Mouse (Mus musculus) retina, adult 2 months (tissue): Measurements from ENCODE around the gene Snrnp25.
"Not testable (repeated sequence)": the region's sequence is repeated elsewhere in the genome, so short reads cannot be mapped to it uniquely, and the experiment has no call there.

ENCODE experiments used
- DNase-seq: peaks from one replicate; pipeline ENCODE4 v3.0.0-alpha.2; 2012; ENCODE audit warnings: low read depth, low spot score

Snrnp25 gene

DNA sequence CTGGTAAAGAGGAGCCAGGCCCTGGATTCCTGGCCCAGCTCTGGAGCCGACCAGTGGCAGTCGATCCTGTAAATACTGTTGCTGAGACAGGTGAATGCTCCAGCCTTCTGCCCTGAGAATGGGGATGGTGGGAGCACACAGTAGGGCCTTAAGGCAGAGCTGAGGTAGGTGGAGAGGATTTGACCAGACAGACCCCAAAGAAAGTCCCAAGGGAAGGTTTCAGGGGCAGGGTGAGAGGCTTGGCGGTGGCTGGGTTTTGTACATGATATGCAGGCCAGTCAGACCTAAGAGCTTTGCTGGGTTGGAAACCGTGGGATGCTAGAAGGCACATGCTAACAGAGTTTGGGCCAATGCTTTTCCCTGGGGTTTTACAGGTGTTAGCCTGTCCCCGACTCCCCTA, 10.6 kb upstream of the Snrnp25 start:
- DNase-seq: no peak

DNA sequence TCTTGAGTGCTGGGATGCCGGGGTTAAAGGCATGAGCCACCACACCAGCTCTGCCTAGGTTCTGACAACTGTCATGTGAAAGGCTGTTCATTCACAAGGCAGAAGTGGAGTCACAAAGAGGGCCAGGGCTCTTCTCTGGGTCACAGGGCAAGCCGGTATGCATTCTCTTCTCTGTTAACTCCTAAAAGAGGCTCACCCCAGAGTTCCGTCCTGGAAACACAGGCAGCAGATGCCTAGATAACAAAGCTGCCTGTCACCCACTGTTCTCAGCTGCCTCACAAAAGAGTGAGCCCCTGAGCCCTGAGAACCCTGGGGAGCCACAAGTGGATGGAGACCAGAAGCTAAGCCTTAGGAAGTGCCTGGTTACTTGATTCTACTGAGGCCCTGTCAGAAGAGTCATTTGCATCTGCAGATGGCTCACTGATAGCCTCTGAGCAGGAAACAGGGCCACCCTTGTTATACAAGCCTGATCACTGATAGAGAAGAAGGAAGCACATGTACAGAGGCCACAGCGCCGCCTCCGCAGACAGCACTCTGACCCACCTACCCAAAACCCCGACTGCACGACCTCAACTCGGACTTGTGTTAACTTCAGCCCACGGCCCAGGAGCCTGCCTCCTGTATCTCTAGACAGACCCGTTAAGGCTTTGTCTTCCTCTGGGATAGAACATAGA, 9.2 kb upstream of the Snrnp25 start:
- DNase-seq: no peak

DNA sequence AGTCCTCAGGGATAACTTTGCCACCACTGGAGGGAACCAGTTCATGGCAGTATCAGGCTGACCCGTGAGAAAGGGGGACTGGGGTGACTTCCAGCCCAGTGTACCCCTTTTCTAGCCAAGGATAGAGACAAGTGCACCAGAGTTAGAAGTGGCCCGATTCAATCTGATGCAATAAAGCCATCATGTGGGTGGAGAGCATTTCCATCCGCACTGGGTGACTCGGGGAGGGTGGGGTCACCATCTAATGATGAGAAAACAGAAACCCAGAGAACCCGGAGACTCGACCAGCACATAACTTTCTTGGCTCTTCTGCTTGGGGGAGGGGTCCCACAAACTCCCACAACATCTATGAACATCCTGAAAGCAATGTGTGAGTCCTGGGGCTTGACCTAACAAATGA, 8.5 kb upstream of the Snrnp25 start:
- DNase-seq: no peak

DNA sequence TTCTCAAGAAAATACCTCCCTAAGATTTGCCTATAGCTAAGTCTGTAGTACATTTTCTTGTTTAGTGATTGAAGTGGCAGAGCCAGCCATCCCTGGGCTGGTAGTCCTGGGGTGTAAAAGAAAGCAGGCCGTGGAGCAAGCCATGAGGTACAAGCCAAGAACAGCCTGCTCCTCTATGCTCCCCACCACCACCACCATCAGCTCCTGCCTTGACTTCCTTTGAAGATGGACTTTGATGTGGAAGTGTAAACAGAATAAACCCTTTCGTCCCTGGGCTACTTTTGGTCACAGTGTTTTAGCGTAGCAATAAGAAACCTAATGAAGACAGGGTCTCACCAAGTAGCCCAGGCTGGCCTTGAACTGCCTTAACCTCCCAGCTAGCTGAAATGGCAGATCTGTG, 7.4 kb upstream of the Snrnp25 start:
- DNase-seq: no peak

DNA sequence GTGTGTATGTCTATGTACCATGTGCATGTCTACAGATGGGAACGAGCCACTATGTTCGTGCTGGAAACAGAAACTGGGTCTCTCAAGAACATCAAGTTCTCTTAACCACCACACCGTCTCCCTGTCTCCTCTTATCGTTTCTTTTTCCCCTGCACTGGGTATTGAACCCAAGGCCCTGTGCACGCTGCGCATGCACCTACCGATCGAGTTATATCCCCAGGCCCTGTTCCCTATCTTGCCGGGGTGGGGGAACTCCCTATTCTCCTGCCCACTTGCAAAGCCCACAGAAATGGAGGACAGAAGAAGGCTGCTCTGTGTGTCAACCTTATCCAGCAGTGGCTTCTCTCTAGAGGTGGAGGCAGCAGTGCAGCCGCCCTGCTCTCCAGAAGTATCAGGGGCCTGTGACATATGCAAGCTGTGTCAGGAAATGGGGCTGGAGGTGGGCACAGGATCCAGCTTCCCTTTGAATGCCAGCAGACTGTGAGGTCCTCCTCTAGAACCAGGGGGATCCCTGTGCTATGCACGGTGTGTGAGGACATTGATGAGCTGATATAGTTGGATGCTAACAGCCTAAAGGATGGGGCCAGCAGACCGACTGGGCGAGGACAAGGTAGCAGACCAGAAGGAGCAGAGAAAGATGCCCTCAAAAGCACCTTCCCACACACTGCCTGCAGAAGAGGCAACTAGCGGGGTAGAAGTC, 6.8 kb upstream of the Snrnp25 start:
- no peak for DNase-seq

DNA sequence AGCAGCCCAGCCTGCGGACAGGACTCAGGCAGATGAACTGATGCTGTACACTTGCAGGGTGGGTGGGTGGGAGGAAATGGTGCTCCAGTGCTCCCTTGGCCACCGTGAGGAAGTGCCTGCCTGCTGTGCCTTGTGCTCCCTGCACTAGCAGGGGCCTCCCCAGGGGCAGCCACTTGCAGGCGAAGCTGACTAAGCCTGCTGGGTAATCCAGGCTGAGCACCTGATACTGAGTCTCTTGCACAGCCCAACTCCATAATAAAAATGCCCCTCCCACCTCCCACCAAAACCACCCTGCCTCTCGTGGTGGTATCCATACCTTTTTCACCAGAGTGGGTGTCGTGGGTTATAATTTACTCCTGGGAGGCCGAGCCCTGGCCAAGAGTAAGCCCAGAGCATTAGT, 6.0 kb upstream of the Snrnp25 start:
- DNase-seq: no peak

DNA sequence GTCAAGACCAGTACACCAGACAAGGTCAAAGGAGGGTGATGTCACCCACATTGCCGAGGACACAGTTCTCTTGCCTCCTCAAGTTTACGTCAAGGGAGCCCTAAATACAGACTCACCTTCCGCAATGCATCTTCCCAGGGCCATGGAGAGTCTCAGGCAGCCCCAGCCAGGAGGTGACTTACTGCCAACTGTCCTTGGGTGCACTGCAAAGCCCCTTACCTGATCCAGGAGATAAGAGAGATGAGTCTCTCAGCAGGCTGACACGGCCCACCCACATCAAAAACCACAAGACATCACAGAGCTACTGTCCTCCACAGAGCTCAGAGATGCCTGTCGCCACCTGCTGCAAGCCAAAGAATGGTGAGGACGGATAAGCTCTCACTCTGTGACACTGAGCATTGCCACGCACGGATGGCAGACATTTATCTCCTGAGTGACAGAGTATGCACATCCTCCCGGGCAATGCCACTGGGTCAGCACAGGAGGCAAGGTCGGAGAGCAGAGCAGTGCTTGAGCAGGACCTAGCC, 5.1 kb upstream of the Snrnp25 start, which contains the start of gene Il9r:
Il9r (minus strand) TSS at position 205 of the 527 bp plus-strand sequence.
- no peak for DNase-seq

DNA sequence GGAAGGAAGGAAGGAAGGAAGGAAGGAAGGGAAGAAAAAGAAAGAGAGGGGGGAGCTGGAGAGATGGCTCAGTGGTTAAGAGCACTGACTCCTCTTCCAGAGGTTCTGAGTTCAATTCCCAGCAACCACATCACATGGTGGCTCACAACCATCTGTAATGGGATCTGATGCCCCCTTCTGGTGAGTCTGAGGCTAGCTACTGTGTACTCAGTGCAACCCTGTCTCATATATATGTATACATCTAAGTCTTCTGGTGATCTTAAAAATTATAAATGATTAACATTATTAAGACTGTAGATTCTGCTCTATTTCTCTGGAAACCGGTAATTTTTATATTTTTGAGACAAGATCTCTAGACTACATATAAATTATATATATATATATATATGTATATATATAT, 4.2 kb upstream of the Snrnp25 start:
- not testable (repeated sequence) for DNase-seq

DNA sequence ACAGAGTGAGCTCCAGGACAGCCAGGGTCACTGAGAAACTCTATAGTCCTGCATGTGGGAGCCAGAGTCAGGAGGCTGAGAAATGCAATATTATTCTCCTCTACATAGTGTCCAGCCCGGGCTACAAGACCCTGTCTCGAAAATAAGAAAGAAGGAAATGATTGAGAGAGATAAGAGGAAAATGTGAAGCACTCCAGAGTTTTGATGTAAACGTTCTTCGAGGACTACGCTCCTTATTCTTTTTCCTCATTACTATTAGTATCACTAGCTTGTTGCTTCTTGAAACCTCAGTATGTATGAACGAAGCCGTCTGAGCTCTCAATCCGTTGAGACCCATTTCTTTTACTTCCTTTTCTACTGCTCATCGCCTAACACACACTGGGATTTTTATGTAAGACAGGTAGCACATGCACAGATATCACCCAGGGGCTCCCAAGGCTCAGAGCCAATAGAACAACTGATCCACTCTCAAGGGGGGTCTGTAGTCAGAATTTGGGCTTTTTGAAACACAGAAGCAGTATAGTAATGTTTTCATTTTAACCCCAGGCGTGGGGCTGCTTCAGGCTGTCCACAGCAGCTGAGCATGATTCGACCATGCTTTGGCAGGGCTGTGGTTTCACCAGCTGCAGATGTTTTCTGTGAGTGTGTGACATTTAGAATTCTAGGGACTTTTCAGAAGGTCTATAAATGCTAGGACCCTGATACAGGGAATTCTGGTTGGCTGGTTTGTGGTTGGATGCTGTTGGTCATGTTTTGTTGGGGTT, 3.1 kb upstream of the Snrnp25 start:
- DNase-seq: no peak

DNA sequence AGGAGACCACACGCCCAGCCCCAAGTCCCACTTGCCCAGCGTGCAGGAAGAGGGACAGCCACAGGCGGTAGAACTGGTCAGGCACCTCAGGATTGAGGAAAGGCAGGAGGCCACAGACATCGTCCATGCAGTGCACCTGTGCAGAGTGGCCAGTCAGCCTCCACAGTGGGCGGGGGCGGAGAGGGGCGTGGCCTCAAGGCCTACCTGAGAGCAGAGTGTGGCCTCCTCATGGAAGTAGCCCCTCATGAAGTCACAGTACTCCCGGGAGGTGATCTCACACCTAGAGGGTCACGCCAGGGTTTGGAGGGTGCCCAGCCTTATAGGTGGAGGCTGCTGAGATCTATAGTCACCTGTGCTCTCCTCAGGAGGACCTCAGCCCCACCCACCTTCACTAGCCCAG, 5.4 kb downstream of the Snrnp25 start:
- DNase-seq: no peak

DNA sequence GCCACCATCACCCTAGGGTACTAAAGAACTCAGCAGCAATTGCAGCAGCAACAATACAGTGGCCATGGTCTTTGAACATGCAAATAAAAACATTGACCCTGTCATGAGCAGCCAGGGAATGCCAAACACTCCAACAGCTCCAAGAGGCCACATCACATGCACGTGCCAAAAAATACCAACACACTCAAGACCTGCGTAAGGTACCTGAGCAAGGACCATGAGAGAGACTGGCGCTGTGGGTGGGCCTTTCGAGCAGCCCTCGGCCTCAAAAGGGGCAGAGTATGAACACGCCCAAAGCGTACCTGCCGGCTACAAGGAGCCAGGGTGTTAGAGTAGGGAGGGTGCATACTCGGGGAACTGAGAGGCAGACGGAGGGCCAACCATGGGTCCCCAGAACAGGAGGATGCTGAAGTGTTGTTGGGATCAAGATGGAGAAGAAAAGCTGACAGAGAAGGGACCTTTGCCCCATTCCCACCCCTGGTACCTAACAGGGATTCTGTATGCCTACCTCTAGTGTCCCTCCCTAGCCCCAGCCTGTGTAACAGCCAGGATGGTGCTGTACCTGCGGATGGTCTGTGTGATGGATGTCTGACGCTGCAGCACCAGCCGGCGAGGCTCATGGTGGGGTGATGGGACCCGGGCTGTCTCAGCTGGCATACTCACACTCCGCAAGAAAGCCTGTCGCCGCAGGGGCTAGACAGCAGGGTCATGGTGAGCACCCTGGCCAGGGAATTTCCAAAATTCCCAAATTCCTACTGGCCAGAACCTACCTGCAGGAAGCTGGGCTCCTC, 10.4 kb downstream of the Snrnp25 start:
- DNase-seq: no peak

DNA sequence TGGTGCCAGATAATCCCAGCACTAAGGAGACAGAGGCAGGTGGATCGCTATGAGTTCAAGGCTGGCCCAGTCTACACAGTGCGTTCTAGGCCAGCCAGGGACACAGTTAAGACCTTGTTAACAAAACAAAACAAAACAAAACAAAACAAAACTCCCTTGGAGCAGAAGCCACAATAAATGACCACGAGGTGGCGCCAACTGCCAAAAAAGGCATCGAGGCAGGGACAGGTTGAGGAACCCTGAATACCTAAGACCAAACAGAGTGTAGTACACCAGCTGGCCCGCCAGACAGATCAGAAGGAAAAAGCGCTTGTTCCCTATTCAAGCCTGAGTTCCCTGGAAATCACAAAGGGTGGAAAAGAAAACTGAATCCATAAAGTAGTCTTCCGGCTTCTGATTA, 11.6 kb downstream of the Snrnp25 start:
- peak; percentile 53 for DNase-seq

DNA sequence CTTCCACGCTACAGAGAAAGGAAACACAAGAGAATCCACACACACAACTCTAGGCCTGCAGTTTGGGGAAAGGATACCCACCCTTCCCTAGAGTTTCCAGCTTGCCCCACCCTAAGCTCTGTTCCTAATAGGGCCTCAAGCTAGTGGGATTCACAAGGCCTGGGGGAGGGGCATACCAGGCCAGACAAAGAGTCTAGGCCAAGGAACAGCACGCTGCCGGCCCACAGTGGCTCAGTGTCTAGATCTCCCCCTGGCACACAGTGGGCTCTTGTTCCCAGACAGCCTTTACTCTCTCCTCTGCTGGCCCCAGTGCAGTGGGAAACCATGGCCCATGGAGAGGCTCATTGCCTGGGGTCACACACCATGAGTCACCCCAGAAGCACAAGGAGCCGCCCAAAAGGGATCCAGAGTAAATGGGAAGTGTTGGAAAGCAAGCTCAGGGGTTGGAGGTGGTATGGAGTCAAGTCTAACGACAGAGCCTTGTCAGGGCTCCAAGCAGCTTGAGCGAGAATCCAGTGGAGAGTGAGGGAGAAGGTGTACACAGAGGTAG, 13.4 kb downstream of the Snrnp25 start:
- no peak for DNase-seq

DNA sequence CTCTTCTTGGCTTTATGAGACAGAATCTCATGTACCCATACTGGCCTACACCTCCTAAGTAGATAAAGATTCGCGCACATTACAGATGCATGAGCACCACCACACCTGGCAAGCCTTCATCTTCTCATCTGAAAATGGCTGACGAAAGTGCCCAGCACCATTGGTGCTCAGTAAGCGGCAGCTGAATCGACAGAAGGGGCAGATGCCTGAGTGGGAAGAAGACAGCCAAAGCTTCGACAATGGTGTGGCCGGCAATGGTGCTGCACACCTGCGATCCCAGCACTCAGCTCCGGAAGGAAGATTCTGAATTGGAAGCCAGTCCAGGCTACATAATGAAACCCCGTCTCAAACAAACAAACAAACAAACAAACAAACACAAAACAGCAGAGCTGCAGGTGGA, 14.1 kb downstream of the Snrnp25 start:
- DNase-seq: no peak

DNA sequence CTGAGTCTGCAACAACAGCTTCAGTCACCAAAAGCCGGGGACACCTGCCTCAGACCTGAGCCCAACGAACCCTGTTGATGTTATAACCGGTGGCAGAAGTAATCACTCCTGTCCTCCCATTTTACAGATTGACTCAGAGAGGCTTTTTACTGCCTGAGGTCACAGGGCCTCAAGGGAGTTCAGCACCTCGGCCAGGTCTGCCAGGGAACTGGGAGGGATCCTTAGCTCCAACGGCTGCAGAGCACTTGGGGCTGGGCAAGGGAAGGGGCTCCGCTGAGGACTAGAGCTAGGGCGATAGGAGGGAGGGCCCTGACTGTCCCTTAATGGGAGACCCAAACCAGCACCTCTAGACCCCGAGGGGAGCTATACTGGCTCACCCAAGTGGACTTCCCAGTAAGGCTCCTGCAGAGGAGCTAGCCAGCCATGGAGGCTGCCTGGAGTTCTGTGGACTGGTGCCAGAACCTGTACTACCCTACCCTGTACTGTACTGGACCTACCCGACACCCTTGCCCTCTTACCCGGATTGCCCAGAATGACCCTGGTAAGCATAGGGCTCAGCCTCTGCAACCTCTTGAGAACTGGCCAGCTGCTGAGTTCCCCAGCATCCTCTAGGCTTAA, 15.5 kb downstream of the Snrnp25 start:
- no peak for DNase-seq

DNA sequence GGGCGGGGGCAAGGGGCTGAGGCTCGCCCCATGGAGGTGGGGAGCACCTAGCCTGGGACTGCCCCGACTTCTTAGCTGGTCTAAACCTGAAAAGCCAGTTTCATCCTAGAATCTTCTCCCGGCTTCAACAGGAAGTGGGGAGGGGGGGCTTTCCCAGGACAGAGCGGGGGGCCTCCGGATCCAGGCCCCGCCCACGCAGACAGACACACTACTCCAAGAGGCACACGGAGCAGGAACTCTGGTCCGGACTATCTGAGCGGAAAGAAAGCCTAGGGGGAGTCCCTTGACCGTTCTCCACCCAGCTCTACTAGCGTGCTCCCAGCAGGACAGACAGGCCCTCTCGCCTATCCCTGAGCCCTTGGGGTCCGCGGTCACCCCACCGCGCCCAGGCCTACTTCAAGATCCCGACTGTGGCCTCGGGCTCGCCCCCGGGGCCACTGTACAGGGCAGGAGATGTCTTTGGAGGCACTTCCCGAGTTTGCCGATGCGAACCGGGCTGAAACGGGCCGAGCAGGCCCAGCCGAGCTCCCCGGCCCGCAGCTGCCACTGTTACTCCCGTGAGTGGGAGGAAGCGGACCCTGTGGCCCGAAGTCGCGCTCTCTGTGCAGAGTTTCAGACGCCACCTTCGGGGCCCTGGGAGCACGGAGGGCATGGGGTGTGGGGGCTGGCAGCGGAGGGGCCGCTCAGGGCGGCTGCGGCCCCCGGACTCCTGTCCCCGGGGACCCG, 16.2 kb downstream of the Snrnp25 start:
- no peak for DNase-seq

DNA sequence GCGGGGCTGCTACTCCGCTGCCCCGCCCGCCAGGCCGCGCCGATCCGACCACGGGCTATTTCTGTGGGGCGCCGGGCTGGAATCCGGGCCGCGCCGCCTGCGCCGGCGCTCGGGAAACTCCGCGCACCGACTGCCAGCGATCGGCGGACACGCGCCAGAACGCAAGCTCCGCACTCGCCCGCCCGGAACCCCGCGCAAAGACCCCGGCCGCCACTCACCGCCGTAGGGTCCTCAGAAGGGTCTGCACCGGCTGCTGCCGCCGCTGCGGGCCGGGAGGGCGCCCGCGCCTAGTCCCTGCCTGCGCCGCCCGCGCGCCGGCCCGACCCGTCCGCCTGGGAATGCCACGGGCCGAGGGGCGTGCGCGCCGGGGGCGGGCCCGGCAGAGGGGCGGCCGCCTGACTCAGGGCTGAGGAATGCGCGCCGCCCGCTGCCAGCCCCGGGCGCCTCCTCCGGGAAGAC, 16.8 kb downstream of the Snrnp25 start, which contains the start of gene Rhbdf1:
Rhbdf1 (minus strand) TSS at position 350 of the 459 bp plus-strand sequence.
- DNase-seq: no peak

DNA sequence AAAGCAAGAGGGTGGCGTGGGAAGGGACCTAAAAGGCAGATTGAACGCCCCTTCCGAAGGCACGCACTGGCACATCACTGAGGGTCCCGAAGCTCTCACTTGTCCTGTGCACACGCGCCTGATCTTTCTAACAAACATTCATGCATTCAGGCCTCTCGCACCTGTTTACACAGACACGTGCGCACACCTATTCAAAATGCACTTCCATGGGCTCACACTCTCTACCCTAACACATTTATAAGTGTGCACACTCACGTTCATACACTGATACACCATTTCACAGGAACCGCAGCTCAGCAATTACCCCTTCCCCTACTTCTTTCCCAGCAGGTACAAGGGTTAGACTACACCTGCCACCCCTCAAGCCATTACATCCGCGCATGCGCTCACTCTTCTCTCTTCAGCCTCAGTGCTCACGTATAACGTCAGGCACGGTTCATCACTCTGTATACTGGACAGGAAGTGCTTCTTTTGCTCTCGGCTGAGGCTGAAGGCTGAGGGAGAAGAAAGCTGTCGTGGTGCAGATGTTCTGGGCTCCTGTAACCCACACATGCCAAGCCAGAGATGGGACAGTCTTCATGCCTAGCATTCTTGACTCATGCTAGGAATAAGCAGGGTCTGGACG, 17.5 kb downstream of the Snrnp25 start:
- DNase-seq: no peak

DNA sequence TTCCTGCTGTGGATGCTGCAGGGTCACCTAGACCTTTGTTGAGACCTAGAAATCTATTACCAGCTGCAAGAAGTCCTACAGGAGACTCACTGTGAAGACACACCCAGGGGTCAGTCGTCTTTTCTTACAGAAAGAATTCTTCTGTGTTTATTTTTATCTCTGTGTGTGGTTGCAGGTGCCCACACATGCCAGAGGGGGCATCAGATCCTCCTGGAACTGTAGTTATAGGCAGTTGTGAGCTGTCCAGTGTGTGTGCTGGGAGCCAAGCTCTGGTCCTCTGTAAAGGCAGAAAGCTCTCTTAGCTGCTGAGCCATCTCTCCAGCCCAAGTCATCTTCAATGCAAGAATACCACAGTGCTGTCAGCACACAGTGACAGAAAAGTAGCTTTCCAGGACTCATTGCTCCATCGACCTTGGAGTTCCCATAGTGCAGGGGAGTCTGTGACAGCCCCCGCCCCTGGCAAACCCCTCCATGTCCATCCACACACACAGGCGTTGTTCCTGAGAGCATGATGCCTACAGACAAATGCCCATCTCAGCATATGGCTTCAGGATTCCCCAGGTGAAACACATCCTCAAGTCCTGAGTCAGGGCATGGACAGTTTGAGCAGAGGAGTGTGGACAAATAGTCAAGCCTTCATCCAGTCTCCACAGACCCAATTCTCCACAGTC, 18.2 kb downstream of the Snrnp25 start:
- no peak for DNase-seq
